Mouse (Mus musculus) ES-E14 (cell line): ENCODE measurements at regions not wholly inside any gene's neighbourhood (a gene's known extent, or its start where the extent isn't known, plus 50 kb on each side); places are given as distances from the start of the nearest gene placed in this dataset.

Source experiments
- DNase-seq: peaks from one replicate; pipeline ENCODE4 v3.0.0-alpha.2; 2013; ENCODE audit warnings: low read depth, low spot score
- H3K27ac ChIP-seq: 2 replicates; pipeline ENCODE4 v1.5.1; 2012; ENCODE audit warnings: low read depth, mild to moderate bottlenecking, low read length, moderate library complexity, mixed read lengths; ENCODE audit not compliant: poor library complexity, insufficient read depth, severe bottlenecking
- H3K36me3 ChIP-seq: 2 replicates; pipeline ENCODE4 v1.6.1; 2012; ENCODE audit warnings: mild to moderate bottlenecking, low read length, moderate library complexity, mixed read lengths; ENCODE audit not compliant: control insufficient read depth, poor library complexity, insufficient read depth, severe bottlenecking
- H3K4me1 ChIP-seq, 2 experiments: fragments of 150-350 bp in 1 of 2; sonication (generic) in 1 of 2; 2 replicates each; pipeline ENCODE4 v1.6.1; 2012; ENCODE audit warnings: low read length in 2 of 2, mild to moderate bottlenecking in 1 of 2, mixed read lengths in 1 of 2; ENCODE audit not compliant: control insufficient read depth in 2 of 2, insufficient read depth in 2 of 2, poor library complexity in 1 of 2
- H3K4me3 ChIP-seq, 2 experiments: fragments of 150-350 bp in 1 of 2; sonication (generic) in 1 of 2; 2 replicates each; pipeline ENCODE4 v1.5.1; 2012; ENCODE audit warnings: low read length in 2 of 2, low read depth in 1 of 2, mild to moderate bottlenecking in 1 of 2, mixed read lengths in 1 of 2; ENCODE audit not compliant: insufficient read depth in 1 of 2, poor library complexity in 1 of 2, severe bottlenecking in 1 of 2
- H3K9ac ChIP-seq: 2 replicates; pipeline ENCODE4 v1.6.1; 2012; ENCODE audit warnings: low read depth, mild to moderate bottlenecking, low read length, mixed read lengths; ENCODE audit not compliant: poor library complexity, insufficient read depth, severe bottlenecking
- H3K9me3 ChIP-seq: fragments of 150-350 bp; sonication (generic); 2 replicates; pipeline ENCODE4 v1.6.1; 2012; ENCODE audit warnings: low read depth, mild to moderate bottlenecking, low read length; ENCODE audit not compliant: control insufficient read depth, insufficient read depth
- CHD2 ChIP-seq: IDR thresholded peaks from 2 replicates; pipeline ENCODE4 v1.6.1; 2014; ENCODE audit warnings: mild to moderate bottlenecking, low read depth, low read length, inconsistent platforms
- HCFC1 ChIP-seq: IDR thresholded peaks from 2 replicates; pipeline ENCODE4 v1.6.1; 2012; ENCODE audit warnings: low read length, inconsistent platforms, borderline replicate concordance; ENCODE audit not compliant: insufficient read depth
- MAFK ChIP-seq: IDR thresholded peaks from 2 replicates; pipeline ENCODE4 v1.6.1; 2014; ENCODE audit warnings: mild to moderate bottlenecking, low read depth, low read length, inconsistent platforms; ENCODE audit not compliant: insufficient read depth
- ZC3H11A ChIP-seq: IDR thresholded peaks from 2 replicates; pipeline ENCODE4 v1.6.1; 2012; ENCODE audit warnings: low read depth, mild to moderate bottlenecking, inconsistent platforms, low read length, borderline replicate concordance
- ZNF384 ChIP-seq: IDR thresholded peaks from 2 replicates; pipeline ENCODE4 v1.6.1; 2012; ENCODE audit warnings: low read depth, low read length, inconsistent platforms
- in situ Hi-C, 2 experiments: fragments of 600-800 bp; cut with MboI; formaldehyde crosslinking; loops; one replicate each; pipeline ENCODE4 v1.15.1; 2025; ENCODE audit warnings: low sequenced_read_pairs in 2 of 2, inconsistent platforms in 1 of 2; ENCODE audit not compliant: unreplicated experiment in 2 of 2

DNA sequence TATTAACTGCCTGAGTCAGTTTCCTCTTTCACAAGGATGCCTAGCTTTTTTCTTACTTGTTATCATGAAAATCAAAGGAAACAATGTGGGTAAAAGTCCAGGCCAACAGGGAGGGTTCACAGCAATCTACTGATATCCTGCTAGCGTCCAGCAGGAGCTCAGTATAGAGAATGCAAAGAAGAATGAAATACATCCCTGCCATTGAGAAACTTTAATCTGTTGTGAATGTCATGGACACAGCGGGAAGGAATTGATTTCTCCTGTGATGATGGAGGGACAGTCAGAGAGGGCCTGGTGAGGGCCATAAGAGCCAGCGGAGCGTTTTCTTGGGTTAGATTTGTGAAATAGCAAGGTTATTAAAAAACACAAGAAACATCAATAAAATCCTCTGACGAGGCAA, 60.0 kb upstream of the Pde3a start:
- DNase-seq, result no peak
- Histone ChIP-seq H3K4me1 (no peaks in the 10 kb centered on the region), H3K36me3 (no peaks in the 10 kb centered on the region), H3K9me3 (no peaks in the 10 kb centered on the region), H3K9ac (no peak overlapping the region), H3K27ac (no peak overlapping the region), H3K4me3 (no peak overlapping the region)
- TF ChIP-seq CHD2, result no peak
- no peak for TF ChIP-seq MAFK
- TF ChIP-seq HCFC1, result no peak
- no peak for TF ChIP-seq ZC3H11A
- no peak for TF ChIP-seq ZNF384
- in situ Hi-C loops, result no loop called here

DNA sequence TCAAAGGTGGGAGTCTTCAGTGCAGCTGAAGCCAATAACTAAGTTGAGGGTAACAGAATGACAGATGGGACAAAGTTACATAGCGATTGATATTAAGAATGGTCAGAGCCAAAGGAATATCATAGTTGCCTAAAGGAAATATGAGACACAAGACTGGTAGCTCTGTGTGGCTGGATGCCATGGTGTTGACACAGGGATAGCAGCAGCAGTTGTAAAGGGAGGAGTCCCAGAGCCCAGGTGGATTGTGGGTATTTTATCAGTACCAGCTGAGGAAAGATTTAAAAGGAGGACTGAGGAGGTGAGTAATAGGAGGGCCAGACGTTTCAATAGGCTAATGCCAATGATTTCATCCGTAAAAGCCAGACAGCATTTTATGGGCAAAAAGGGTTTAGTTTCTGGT, 59.4 kb upstream of the Pde3a start:
- in situ Hi-C loops, result no loop called here
- no peak for DNase-seq
- TF ChIP-seq ZNF384 (no peak), HCFC1 (no peak)
- Histone ChIP-seq H3K36me3 (no peaks in the 10 kb centered on the region), H3K4me1 (no peaks in the 10 kb centered on the region), H3K27ac (no peak overlapping the region), H3K9me3 (no peaks in the 10 kb centered on the region), H3K9ac (no peak overlapping the region), H3K4me3 (no peak overlapping the region)

DNA sequence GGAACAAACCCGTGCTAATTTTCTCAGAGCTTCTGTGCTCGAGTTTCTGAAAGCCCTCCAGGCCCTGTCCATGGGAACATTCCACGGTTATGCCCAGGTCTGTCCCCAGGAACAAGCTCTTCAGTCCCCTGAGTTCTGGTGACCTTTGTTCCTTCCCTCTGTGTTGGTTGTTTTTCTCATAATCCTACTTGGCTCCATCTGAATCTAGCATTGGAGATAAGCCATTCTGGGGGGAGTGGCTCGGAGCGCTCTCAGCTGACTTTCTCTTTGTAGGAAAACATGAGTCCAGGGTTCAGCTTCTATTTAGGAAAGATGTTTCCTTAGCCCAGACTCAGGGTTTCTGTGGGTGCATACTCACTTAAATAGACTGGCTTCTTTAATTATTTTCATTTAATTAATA, 58.7 kb upstream of the Pde3a start:
- no peaks in the 10 kb centered on the region for H3K36me3 ChIP-seq
- in situ Hi-C loops, result no loop called here
- TF ChIP-seq ZC3H11A (no peak), MAFK (no peak)
- no peaks in the 10 kb centered on the region for H3K4me1 ChIP-seq
- no peak overlapping the region for H3K9ac ChIP-seq
- H3K9me3 ChIP-seq, result no peaks in the 10 kb centered on the region
- DNase-seq, result no peak
- H3K27ac ChIP-seq, result no peak overlapping the region
- H3K4me3 ChIP-seq, result no peak overlapping the region

DNA sequence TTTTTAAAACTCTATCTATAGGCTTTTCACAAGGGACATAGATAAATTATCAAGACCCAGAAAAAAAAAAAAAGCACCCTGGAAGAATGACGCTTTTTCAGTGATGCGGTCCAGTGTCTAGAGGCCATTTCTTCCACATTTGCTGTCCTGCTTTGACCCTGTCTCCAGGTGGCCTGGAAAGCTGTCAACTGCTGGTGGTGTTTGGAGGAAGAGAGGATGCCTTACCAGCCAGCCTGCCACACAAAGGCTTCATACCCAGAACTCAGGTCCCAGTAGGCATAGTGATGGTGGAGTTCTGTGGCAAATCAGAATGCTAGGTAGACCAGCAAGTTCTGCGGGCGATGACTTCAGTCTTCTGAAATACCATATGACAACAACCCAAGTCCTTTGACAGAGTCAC, 51.6 kb upstream of the Pde3a start:
- Histone ChIP-seq H3K9me3 (no peaks in the 10 kb centered on the region), H3K27ac (no peak overlapping the region), H3K4me1 (no peaks in the 10 kb centered on the region), H3K9ac (no peak overlapping the region), H3K36me3 (no peaks in the 10 kb centered on the region), H3K4me3 (no peak overlapping the region)
- DNase-seq, result no peak
- in situ Hi-C loops, result no loop called here
- TF ChIP-seq CHD2 (no peak), ZC3H11A (no peak), HCFC1 (no peak), MAFK (no peak), ZNF384 (no peak)
